Mouse (Mus musculus) stomach, embryonic 14.5 days (tissue): Measurements from ENCODE around the gene Arid5b. TPM values are rescaled to one million over a fixed set of nuclear protein-coding genes. Genes with fewer than 3 reads are reported as not detected.

ENCODE experiments used
- ATAC-seq: fragments of 200-750 bp; cut with Nextera tagmentation; 2 replicates; pipeline ENCODE4 v1.8.0; 2017; ENCODE audit warnings: low read depth, moderate TSS enrichment; ENCODE audit not compliant: insufficient number of reproducible peaks, insufficient read depth, low FRiP score
- H3K27ac ChIP-seq: fragments of 300-500 bp; sonication (generic); 2 replicates; pipeline ENCODE4 v1.5.1; 2014; ENCODE audit warnings: mild to moderate bottlenecking, low read length, moderate library complexity, mixed read lengths
- H3K27me3 ChIP-seq: fragments of 300-500 bp; sonication (generic); 2 replicates; pipeline ENCODE4 v1.6.1; 2014; ENCODE audit warnings: low read length, control low read depth, mixed read lengths; ENCODE audit not compliant: control insufficient read depth, insufficient read depth
- H3K36me3 ChIP-seq: fragments of 300-500 bp; sonication (generic); 2 replicates; pipeline ENCODE4 v1.6.1; 2014; ENCODE audit warnings: mild to moderate bottlenecking, control low read depth, low read length, moderate library complexity, mixed read lengths; ENCODE audit not compliant: control insufficient read depth, insufficient read depth
- H3K4me1 ChIP-seq: fragments of 300-500 bp; sonication (generic); 2 replicates; pipeline ENCODE4 v1.6.1; 2014; ENCODE audit warnings: low read length, control low read depth, mixed read lengths; ENCODE audit not compliant: control insufficient read depth, insufficient read depth
- H3K4me2 ChIP-seq: fragments of 300-500 bp; sonication (generic); replicated peaks from 2 replicates; pipeline ENCODE4 v1.6.1; 2014; ENCODE audit warnings: low read depth, low read length, control low read depth
- H3K4me3 ChIP-seq: fragments of 300-500 bp; sonication (generic); 2 replicates; pipeline ENCODE4 v1.5.1; 2014; ENCODE audit warnings: low read depth, low read length, control low read depth
- H3K9ac ChIP-seq: fragments of 300-500 bp; sonication (generic); replicated peaks from 2 replicates; pipeline ENCODE4 v1.6.1; 2014; ENCODE audit warnings: low read depth, mild to moderate bottlenecking, control low read depth, low read length, moderate library complexity, mixed read lengths
- H3K9me3 ChIP-seq: fragments of 300-500 bp; sonication (generic); 2 replicates; pipeline ENCODE4 v1.6.1; 2016; ENCODE audit warnings: low read depth, low read length, control low read depth; ENCODE audit not compliant: control insufficient read depth
- WGBS: fragments of 180-500 bp; shearing (Covaris S2); extraction: QIAGEN DNeasy Blood & Tissue Kit; methylation state at CpG from one replicate; pipeline ENCODE4 v1.1.7; 2014; 5-methylcytosine and 5-hydroxymethylcytosine counted together
- polyA plus RNA-seq: library from polyadenylated mRNA; unstranded; fragments of >200 nt; fragmentation: Nextera tagmentation; extraction: Ambion mirVana; gene quantifications from 2 replicates; pipeline ENCODE4 v1.2.1, GENCODE M21; 2014

Arid5b gene
- polyA plus RNA-seq, 1 experiment from 2014 or later: 40.8 TPM

DNA sequence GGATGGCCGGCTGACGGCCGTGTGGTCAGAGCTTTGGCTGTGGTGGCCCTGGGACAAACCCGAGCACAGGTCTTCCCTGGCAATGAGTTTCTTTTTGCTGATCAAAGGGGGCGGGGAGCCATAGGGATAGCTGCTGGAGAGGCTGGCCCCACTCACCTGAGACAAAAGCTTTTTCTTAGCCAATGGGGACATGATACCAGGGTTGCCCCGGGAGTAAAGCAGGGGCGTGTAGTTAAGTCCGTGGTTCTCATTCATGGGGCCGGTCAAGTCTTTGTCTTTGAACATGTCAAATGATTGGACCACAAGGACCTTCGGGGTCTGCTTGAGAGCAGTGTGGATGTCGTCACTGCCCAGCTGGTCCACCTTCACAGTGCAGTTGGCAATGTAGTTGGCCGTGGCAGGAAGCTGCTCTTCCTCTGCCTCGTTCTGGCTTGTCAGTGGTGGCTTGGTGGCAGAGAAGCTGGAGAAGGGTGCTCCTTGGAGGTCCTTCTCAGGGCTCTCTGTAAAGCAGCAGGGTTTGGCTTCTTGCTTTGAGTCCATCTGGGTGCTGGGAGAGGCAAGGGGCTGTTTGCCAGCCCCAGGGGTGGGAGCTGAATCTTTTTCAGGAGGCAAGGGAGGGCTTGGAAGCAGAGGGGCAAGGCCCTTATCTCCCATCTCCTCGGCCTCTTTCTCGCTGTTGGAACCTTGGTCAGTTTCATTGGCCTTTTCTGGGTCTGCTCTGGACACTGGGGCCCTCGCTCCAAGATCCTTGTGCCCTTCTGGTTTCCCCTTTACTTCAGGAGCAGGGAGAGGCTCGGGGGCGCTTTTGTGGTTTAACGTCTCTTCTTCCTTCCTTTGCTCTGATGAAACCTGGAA, 180.5 kb downstream of the Arid5b start:
- no peak overlapping the region for H3K4me3 ChIP-seq
- H3K9me3 ChIP-seq: no peaks in the 10 kb centered on the region
- peaks cover 53% of the 10 kb centered on the region for H3K36me3 ChIP-seq
- no peaks in the 10 kb centered on the region for H3K27me3 ChIP-seq
- no peak overlapping the region for H3K27ac ChIP-seq
- H3K4me1 ChIP-seq: 0 out of 2 replicates have a peak, but pooled peaks cover 2% of the 10 kb centered on the region
- H3K4me2 ChIP-seq: no peak overlapping the region
- ATAC-seq: no peak
- no peak overlapping the region for H3K9ac ChIP-seq
- 92% methylated on average over 19 of the region's 19 CpGs for WGBS

DNA sequence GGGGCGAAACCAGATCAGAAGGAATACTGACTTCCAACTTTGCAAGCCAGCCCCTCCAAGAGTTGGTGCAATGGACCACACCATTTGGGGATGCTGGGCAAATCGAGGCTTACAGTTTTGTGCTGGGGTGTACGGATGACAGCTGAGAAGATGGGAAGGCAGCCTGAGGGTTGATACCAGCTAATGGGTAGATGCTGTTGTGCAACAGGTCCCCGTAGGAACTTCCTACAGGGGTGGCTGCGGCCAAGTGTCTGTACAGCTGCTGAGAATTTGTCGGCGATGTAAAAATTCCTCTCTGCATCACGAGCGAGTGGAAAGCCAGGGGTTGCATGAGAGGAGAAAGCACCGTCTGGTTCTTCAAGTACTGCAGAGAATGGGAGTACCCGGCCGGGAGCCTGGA, 182.1 kb downstream of the Arid5b start:
- Histone ChIP-seq H3K9ac (no peak overlapping the region), H3K9me3 (no peaks in the 10 kb centered on the region), H3K27ac (no peak overlapping the region), H3K27me3 (no peaks in the 10 kb centered on the region), H3K4me2 (no peak overlapping the region), H3K4me1 (no peaks in the 10 kb centered on the region; the same call in 1 of the 2 replicates), H3K4me3 (no peak overlapping the region), H3K36me3 (peaks cover 50% of the 10 kb centered on the region)
- whole genome bisulfite sequencing: 94% methylated on average over 12 of the region's 12 CpGs
- no peak for ATAC-seq

DNA sequence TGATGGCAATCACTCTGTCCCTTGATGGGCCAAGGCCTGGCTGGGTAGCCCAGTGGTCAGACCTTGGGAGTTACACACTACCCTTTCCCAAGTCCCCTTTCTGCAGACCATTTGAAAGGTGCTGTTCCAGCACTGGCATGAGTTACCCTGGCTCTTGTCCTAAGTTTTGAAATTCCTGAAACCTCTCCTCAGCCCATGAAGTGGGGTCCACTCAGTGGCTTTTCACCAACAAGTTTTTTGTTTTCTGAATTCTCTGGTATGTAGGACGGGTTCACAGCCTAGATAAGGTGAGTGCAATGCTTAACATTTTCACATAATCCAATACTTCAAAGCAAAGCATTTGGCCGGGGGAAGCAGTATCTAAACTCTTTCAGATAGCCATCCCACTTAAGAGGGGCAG, 183.4 kb downstream of the Arid5b start:
- no peak for ATAC-seq
- Histone ChIP-seq H3K27me3 (no peaks in the 10 kb centered on the region), H3K4me3 (no peak overlapping the region), H3K4me1 (no peaks in the 10 kb centered on the region; the same call in none of the 2 replicates), H3K27ac (no peak overlapping the region), H3K4me2 (no peak overlapping the region), H3K9ac (no peak overlapping the region), H3K36me3 (peaks cover 39% of the 10 kb centered on the region), H3K9me3 (no peaks in the 10 kb centered on the region)
- WGBS: 69% methylated on average over 2 of the region's 2 CpGs

DNA sequence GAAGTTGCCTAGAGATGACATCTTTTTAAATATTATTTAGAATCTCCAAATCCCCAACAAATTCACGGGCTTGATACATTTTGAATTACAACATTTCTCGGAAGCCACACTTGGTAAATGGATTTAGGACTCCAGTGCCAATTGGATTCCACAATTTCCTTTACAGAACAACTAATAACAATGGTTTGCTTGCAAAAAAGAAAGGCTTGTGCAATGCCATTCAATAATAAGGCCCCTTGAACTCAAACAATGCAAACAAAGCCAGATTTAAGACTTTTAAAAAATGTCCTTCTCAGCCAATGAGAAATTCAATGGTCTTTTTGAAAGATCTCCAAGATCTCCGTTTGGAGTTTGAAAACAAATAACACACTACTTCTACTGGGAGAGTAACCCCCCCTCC, 185.0 kb downstream of the Arid5b start:
- H3K4me1 ChIP-seq: no peaks in the 10 kb centered on the region; the same call in none of the 2 replicates
- peaks cover 37% of the 10 kb centered on the region for H3K36me3 ChIP-seq
- H3K27ac ChIP-seq: no peak overlapping the region
- H3K4me3 ChIP-seq: no peak overlapping the region
- no peak overlapping the region for H3K9ac ChIP-seq
- WGBS: 81% methylated on average over 3 of the region's 3 CpGs
- H3K9me3 ChIP-seq: no peaks in the 10 kb centered on the region
- no peak for ATAC-seq
- H3K27me3 ChIP-seq: no peaks in the 10 kb centered on the region
- H3K4me2 ChIP-seq: no peak overlapping the region

DNA sequence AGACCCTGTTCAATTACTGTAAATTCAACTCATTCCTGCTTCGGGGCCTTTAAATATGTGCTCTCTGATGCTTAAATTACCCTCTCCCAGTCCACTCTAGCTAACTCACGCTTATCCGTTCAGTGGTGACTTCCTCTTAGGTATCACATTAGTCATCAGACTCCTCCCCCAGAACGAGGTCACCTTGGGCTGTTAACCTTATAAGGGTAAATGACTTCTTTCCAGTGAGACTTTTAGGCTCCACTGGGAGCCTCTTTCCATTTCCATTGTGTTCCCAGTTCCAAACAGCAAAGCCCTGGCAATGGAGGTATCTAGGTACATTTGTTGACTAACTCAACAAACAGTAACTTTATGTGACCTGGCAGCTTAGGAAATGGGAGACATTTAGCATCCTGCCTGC, 186.7 kb downstream of the Arid5b start:
- WGBS: 80% methylated on average over 4 of the region's 4 CpGs
- Histone ChIP-seq H3K4me3 (no peak overlapping the region), H3K27me3 (no peaks in the 10 kb centered on the region), H3K4me2 (no peak overlapping the region), H3K27ac (no peak overlapping the region), H3K4me1 (peaks cover 1% of the 10 kb centered on the region), H3K36me3 (peaks cover 21% of the 10 kb centered on the region), H3K9ac (no peak overlapping the region), H3K9me3 (no peaks in the 10 kb centered on the region)
- no peak for ATAC-seq

DNA sequence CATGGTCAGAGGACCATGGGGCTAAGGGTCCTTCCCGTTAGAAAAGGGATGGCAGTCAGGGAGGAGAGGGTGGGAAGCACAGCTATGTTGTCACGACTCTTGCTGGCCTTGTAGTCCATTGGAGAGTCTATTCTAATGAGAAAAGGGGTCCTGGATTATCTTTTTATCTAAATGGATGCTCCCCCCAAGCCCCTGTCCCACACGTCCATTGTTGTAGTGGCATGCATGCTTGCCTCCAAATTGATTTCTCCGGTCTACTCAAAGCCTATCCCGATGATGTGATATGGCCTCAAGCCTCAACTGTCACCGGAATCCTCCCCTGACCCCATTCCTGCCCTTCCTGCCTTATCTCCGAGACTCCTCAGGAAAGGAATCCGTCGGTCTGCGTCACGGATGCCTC, 187.5 kb downstream of the Arid5b start:
- Histone ChIP-seq H3K36me3 (peaks cover 12% of the 10 kb centered on the region; the same call in 1 of the 2 replicates), H3K4me3 (no peak overlapping the region), H3K9ac (no peak overlapping the region), H3K4me1 (peaks cover 4% of the 10 kb centered on the region), H3K27ac (no peak overlapping the region), H3K27me3 (no peaks in the 10 kb centered on the region), H3K4me2 (no peak overlapping the region), H3K9me3 (no peaks in the 10 kb centered on the region)
- ATAC-seq: no peak
- 76% methylated on average over 11 of the region's 11 CpGs for WGBS

DNA sequence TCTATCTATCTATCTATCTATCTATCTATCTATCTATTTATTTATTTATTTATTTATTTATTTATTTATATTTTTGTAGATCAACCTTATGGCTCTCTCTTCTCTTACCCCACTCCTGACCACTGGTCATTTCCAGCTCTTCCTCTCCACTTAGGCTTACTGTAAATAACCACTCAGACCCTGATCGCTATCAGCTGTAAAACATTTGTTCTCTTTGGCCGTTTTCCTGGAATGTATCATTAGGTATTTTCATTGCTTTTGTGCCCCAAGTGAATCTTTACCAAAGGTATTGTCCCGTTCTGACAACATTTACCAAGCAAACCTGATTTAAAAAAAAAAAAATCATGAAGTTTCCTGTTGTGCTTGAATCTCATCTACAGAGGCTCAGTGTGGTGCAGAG, 188.0 kb downstream of the Arid5b start:
- ATAC-seq: no peak
- no peak overlapping the region for H3K27ac ChIP-seq
- no peak overlapping the region for H3K4me3 ChIP-seq
- H3K4me2 ChIP-seq: no peak overlapping the region
- no peaks in the 10 kb centered on the region for H3K9me3 ChIP-seq
- H3K9ac ChIP-seq: no peak overlapping the region
- peaks cover 4% of the 10 kb centered on the region for H3K4me1 ChIP-seq
- WGBS: 31% methylated on average over 3 of the region's 3 CpGs
- no peaks in the 10 kb centered on the region for H3K27me3 ChIP-seq
- peaks cover 11% of the 10 kb centered on the region; the same call in 1 of the 2 replicates for H3K36me3 ChIP-seq

DNA sequence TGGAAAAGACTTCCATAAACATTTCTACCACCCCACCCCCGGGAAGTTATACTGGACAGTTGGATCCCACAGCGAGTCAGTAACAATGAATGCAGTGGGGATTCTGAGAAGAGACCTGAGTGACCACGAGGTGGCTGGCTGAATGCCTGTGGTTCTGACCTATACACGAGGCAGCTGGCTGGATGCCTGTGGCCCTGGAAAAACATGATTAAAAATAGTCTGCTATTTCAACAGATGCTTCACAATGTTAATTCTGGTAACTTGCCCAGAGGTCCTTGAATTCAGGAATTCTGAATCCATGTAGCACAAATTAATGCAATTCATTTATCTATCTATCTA, 188.4 kb downstream of the Arid5b start:
- Histone ChIP-seq H3K36me3 (peaks cover 11% of the 10 kb centered on the region; the same call in 1 of the 2 replicates), H3K9ac (no peak overlapping the region), H3K27ac (no peak overlapping the region; the same call in 1 of the 2 replicates), H3K9me3 (no peaks in the 10 kb centered on the region), H3K4me1 (peaks cover 4% of the 10 kb centered on the region), H3K4me2 (no peak overlapping the region), H3K27me3 (no peaks in the 10 kb centered on the region), H3K4me3 (no peak overlapping the region)
- WGBS: 44% methylated on average over 4 of the region's 4 CpGs
- ATAC-seq: 0 out of 2 replicates have a peak, but pooled peaks have one; percentile 46
